Comparison of ENCODE assay signal across 8 mouse cellular contexts in genomic region chr7:45102940-45103585, GRCm38 (mm10). TPM values are rescaled to one million over a fixed set of nuclear protein-coding genes. Genes with fewer than 3 reads are reported as not detected.
A peak's percentile ranks its signal among the peaks of the same experiment; 100 is the strongest.
DNase-seq lines count a peak whose midpoint lies in the region; ATAC-seq lines count a peak whose summit lies in the region.

No protein-coding gene starts in this region.

- 56% methylated on average over 9 of the region's 9 CpGs for WGBS in embryonic facial prominence, embryonic 14.5 days

- H3K4me3 ChIP-seq in embryonic facial prominence, embryonic 14.5 days (ENCODE audit: low read depth, low read length) = peak overlapping the region; percentile 40

- H3K4me1 ChIP-seq in embryonic facial prominence, embryonic 14.5 days (ENCODE audit: control insufficient read depth, insufficient read depth, low read length) = peaks cover 10% of the 10 kb centered on the region

- peak; percentile 32 for ATAC-seq in embryonic facial prominence, embryonic 14.5 days (ENCODE audit: low read depth)

- H3K27me3 ChIP-seq in embryonic facial prominence, embryonic 14.5 days (replicated peaks; ENCODE audit: control insufficient read depth, insufficient read depth, low read length) = no peaks in the 10 kb centered on the region

- DNase-seq in heart, adult 18-20 months = peak; percentile 65 to 67
- DNase-seq in heart, adult 8-10 months (ENCODE audit: low spot score) = no peak
- DNase-seq in embryonic facial prominence, embryonic 14.5 days (ENCODE audit: low spot score) = no peak
- peak; percentile 54 to 64 for DNase-seq in kidney, adult 8-10 months
- peak; percentile 62 for DNase-seq in lung, postnatal 10 days
- DNase-seq in retina, embryonic 14.5 days (ENCODE audit: low spot score) = no peak
- DNase-seq in ovary, adult 18-20 months (ENCODE audit: low spot score) = no peak
- DNase-seq in thymus, postnatal 10 days (ENCODE audit: low spot score in 2 of 2) = no peak

- H3K9me3 ChIP-seq in embryonic facial prominence, embryonic 14.5 days (ENCODE audit: control insufficient read depth, low read length) = no peaks in the 10 kb centered on the region

- H3K4me2 ChIP-seq in embryonic facial prominence, embryonic 14.5 days (ENCODE audit: low read depth, low read length) = peak overlapping the region; percentile 69

- peak overlapping the region; percentile 96 for H3K27ac ChIP-seq in embryonic facial prominence, embryonic 14.5 days (replicated peaks; ENCODE audit: low read depth, low read length)

- H3K36me3 ChIP-seq in embryonic facial prominence, embryonic 14.5 days (ENCODE audit: control insufficient read depth, insufficient read depth, low read length) = 0 out of 2 replicates have a peak, but pooled peaks cover 2% of the 10 kb centered on the region

- peak overlapping the region; percentile 69 for H3K9ac ChIP-seq in embryonic facial prominence, embryonic 14.5 days (ENCODE audit: low read depth, low read length)

RNA-seq across cellular contexts. Expression of gene Fcgrt, which starts 0.6 kb away (rescaled TPM):
- total RNA-seq in heart, adult 18-20 months (2021) = 10 to 100 TPM; 60.3 to 66.8 TPM
- total RNA-seq in heart, adult 8-10 months (2022) = 10 to 100 TPM; 65.6 to 77.1 (median 67.5) TPM
- polyA plus RNA-seq in embryonic facial prominence, embryonic 14.5 days (2014; fragmentation: Nextera tagmentation; extraction: Ambion mirVana) = 120 and 129 TPM in 2 replicates

RNA-seq across cellular contexts. Expression of gene Rcn3, which starts 11.0 kb away (rescaled TPM):
- 10 to 100 TPM; 20.0 to 20.7 TPM for total RNA-seq in heart, adult 18-20 months (2021)
- total RNA-seq in heart, adult 8-10 months (2022) = 10 to 100 TPM; 17.8 to 27.4 (median 21.4) TPM
- 587 and 592 TPM in 2 replicates for polyA plus RNA-seq in embryonic facial prominence, embryonic 14.5 days (2014; fragmentation: Nextera tagmentation; extraction: Ambion mirVana)

RNA-seq across cellular contexts. Expression of gene Rps11, which starts 21.2 kb away (rescaled TPM):
- total RNA-seq in heart, adult 18-20 months (2021) = 100 to 1,000 TPM; 512 to 646 TPM
- 100 to 1,000 TPM; 572 to 626 (median 604) TPM for total RNA-seq in heart, adult 8-10 months (2022)
- polyA plus RNA-seq in embryonic facial prominence, embryonic 14.5 days (2014; fragmentation: Nextera tagmentation; extraction: Ambion mirVana) = 1,575 and 1,608 TPM in 2 replicates

RNA-seq across cellular contexts. Expression of gene Rpl13a, which starts 25.5 kb away (rescaled TPM):
- 100 to 1,000 TPM; 714 to 715 TPM for total RNA-seq in heart, adult 18-20 months (2021)
- total RNA-seq in heart, adult 8-10 months (2022) = 100 to 1,000 TPM; 580 to 769 (median 686) TPM
- 1,594 and 1,619 TPM in 2 replicates for polyA plus RNA-seq in embryonic facial prominence, embryonic 14.5 days (2014; fragmentation: Nextera tagmentation; extraction: Ambion mirVana)

RNA-seq across cellular contexts. Expression of gene Gm45713, which starts 33.0 kb away (rescaled TPM):
- under 1 TPM; 0.26 to 0.47 TPM for total RNA-seq in heart, adult 18-20 months (2021)
- 1 to 10 TPM in 1 of 4 experiments, not detected in 3; 1.7 TPM for total RNA-seq in heart, adult 8-10 months (2022)
- 0.47 and 0.61 TPM in 2 replicates for polyA plus RNA-seq in embryonic facial prominence, embryonic 14.5 days (2014; fragmentation: Nextera tagmentation; extraction: Ambion mirVana)

Comparison
In these comparisons a context has a peak if more than half of its experiments do, and no peak if none do; other contexts are left out.
1. DNase-seq: peak in heart, adult 18-20 months (2 of 2), kidney, adult 8-10 months (2 of 2) and lung, postnatal 10 days (single experiment); none in heart, adult 8-10 months (single experiment), embryonic facial prominence, embryonic 14.5 days (single experiment), retina, embryonic 14.5 days (single experiment), ovary, adult 18-20 months (single experiment) and thymus, postnatal 10 days (0 of 2).